Mouse (Mus musculus): ENCODE measurements around the gene Smim7. TPM values are rescaled to one million over a fixed set of nuclear protein-coding genes. Genes with fewer than 3 reads are reported as not detected.

Gene Smim7
- total RNA-seq (2023) = 100 to 1,000 TPM; 104 to 112 TPM

GRCm38 (mm10) chr8:72570633-72571610 lies at the start of gene Smim7:
Gene Smim7 (minus strand): TSS chr8:72571088.

DNA sequence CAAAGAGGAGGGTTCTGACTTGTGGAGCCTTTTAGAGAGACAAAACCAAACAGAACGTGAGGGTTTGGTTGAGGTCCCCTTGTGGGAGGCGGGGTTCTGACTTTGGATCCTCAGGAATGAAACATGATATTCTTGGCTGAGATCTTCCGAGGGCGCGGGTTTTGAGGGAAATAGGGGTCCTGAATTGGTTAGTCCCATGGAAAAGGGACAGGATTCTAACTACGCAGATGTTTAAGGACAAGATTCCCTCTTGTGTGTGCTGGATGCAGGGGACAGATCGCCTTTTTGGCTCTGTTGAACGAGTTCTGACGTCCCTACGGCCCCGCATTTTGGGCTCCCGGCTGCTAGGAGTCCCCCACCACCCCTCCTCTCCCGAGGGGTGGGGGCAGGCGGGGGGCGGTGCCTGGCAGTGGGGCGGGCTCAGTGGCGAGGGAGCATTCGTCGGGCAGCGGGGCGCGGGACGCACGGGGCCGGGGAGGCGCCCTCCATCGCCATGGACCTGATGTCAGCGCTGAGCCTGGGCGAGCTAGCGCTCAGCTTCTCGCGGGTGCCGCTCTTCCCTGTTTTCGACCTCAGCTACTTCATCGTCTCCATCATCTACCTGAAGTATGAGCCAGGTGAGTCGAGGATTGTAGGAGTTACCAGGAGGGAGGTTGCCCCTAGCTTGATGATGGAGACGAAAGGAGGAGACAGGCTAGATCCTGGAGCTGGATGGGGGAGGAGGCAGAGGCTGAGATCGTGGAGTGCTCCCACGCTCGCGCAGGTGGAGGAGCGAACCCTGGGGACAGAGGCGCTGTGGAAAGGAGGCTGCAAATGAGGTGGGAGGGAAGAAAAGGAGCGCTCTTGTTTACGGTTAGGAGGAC lies 954 bp upstream of the Smim7 start, which contains the start of gene Tmem38a:
Gene Tmem38a, plus strand, starts transcription at position 445 of the 863 bp plus-strand sequence.

GRCm38 (mm10) chr8:72547802-72548643 lies 22.9 kb downstream of the Smim7 start, which contains the start of gene Med26:
Gene Med26 (minus strand): TSS chr8:72548270.

Other genes with a start within 250 kb of the Smim7 start
- 100 to 1,000 TPM; 105 to 109 TPM for gene Eps15l1, start 149.6 kb downstream of the Smim7 start, total RNA-seq (2023)
- gene Calr3, start 127.2 kb downstream of the Smim7 start, total RNA-seq (2023) = not detected
- 1 to 10 TPM; 3.9 to 5.3 TPM for gene 1700030K09Rik, start 127.2 kb downstream of the Smim7 start, total RNA-seq (2023)
- gene Cherp, start 95.9 kb downstream of the Smim7 start, total RNA-seq (2023) = 10 to 100 TPM; 74.3 to 77.6 TPM
- gene Slc35e1, start 78.5 kb downstream of the Smim7 start, total RNA-seq (2023) = 10 to 100 TPM; 49.6 to 56.4 TPM
- 10 to 100 TPM; 12.1 to 13.4 TPM for gene Med26, start 22.8 kb downstream of the Smim7 start, total RNA-seq (2023)
- 1 to 10 TPM; 4.4 to 4.5 TPM for gene Tmem38a, start 967 bp upstream of the Smim7 start, total RNA-seq (2023)
- gene Nwd1, start 75.6 kb upstream of the Smim7 start, total RNA-seq (2023) = not detected
- gene Sin3b, start 152.2 kb upstream of the Smim7 start, total RNA-seq (2023) = 100 to 1,000 TPM; 127 to 142 TPM
- gene F2rl3, start 190.8 kb upstream of the Smim7 start, total RNA-seq (2023) = under 1 TPM in 1 of 2 experiments, not detected in 1; 0.49 TPM